Mouse (Mus musculus): ENCODE measurements around the gene Scrt2.

The Scrt2 gene

DNA sequence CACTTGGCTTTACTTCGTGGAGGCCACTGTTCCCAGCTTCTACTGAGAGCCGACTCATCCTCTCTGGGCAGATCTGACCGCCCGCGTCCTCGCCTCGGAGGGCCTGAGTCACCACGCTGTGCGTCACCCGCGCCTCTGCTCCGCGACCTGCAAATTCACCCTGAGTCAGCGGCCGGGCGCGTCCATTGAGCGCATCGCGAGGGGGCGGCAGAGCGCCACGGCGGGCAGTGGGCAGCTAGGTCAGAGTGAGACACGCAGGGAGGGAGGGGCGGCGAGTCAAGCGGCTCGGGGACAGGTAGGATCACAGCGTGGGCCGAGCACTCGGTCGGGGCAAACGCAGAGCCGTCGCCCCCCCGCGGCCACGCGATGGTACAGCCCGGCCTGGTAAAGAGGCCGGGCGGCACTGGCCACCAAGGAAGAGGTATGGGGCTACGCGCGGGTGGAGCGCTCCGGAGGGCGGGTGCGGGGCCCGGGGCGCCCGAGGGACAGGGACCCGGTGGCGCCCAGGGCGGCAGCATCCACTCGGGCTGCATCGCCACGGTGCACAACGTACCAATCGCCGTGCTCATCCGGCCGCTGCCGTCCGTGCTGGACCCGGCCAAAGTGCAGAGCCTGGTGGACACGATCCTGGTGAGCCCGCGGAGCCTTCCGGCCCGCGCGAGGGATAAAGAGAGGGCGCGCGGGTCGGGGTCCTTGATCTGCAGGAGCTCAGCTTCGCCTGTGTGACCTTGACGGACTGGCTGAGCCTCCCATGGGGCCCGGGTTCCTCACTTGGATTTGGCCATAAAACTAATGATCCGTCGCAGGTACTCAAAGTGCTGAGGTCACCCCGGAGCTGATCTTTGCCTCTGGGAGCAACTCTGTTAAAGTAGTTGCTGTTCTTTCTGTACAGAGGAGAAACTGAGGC is 24.2 kb downstream of the Scrt2 start, which contains the start of gene Srxn1:
Srxn1 (plus strand) TSS at position 199 of the 907 bp plus-strand sequence.
- peak; percentile 78 for DNase-seq (ENCODE audit: low spot score)

DNA sequence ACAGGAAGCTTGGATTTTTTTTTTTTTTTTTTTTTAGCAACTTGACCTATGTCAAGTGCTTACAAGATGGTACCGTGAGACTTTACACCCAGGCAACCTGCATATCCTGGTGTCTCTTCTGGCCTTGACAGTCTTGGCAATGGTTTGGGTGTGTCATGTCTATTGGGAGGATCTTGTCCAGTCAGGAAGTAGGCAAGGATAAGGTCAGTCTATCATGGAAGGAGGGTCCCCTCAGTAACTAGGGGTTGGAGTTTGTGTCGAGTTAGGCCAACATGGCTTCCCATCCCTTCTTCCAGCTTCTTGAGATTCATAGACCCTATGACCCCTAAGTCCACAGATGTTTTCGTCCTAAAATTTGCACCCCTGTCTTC is 24.9 kb downstream of the Scrt2 start:
- DNase-seq (ENCODE audit: low spot score): no peak

DNA sequence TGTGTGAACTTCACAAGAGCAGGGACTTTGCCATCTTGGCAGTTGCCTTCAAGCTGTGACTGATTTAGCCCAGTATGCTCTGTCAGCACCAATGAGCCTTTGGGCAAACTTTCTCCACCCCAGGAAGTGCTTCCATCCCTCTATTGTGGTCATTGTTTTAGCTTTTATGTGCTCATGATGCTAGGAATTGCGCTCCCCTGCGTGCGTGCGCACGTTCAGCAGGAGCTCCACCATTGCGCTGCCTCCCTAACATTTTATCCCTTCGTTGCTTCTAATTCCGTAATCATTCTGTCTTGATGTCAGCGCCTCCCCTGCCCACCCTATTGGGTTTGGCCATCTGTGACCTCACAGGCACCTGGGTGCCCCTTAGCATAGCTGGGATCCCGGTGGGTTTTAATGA is 25.3 kb downstream of the Scrt2 start:
- no peak for DNase-seq (ENCODE audit: low spot score)

DNA sequence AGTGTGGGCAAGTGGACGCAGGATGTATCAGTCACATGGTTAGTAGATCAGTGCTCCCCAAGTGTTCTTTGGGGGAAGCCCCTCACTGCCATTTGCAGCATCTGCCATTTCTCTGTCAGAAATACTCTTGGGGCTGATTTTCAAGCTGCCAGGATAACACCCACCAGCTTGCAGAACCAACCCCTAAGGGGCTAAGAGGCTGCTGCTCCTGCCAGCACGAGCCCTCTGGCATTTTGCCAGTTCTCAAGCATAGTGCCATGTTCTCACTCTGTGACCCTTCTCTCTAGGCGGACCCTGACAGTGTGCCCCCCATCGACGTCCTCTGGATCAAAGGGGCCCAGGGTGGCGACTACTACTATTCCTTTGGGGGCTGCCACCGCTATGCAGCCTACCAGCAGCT is 27.4 kb downstream of the Scrt2 start:
- DNase-seq (ENCODE audit: low spot score): no peak

DNA sequence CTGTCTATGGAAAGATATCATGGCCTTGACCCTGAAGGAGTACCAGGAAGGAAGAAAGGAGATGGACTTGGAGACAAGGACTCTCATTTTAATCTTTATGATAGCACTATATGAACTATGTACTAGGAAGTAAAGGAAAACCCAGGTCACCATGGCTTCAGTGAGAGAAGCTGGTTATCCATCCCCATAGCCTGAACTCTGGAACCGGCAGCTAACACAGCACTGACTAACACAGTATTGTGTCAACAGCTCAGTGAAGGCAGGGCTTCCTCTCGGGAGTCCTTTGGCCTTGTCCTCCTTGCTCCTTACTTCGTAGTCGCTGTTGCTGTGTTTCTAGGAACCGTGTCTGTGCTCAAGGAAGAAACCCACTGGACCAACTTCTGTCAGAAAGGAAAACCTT is 28.1 kb downstream of the Scrt2 start:
- no peak for DNase-seq (ENCODE audit: low spot score)

DNA sequence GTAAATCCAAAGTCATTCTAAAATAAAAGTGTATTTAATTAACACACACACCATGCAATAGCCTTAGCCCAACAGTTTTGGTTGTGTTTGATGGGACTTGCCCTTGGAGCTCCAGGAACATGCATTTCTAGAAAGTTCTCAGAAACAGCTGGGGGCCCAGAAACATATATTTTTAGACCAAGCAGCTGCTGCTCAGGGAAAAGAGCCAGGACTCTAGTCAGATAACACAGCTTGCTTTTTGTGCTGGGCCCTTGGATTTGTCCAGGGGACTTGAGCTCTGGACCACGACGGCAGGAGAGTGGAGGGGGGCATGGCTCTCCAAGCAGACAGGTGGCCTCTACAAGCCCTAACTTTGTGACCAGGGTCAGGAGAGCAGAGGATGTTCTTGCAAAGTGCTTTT is 30.0 kb downstream of the Scrt2 start:
- no peak for DNase-seq (ENCODE audit: low spot score)

DNA sequence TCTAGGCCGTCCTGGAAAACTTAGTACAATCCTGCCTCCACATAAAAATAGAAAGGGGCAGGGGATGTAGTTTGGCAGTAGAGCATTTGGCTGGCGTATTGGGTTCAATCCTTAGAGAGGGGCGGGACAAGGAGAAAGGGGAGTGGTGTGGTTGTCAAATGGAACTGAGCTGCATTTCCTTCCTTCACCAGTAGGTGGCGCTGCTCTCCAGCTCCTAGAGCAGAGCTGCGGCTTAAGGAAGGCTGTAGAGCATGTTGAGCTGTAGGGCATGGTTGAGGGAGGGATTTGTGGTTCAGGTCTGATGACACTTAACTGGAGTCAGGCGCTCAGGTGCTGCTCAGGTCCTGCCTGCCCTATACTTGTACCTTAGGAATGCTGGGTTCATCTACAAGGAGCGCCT is 30.6 kb downstream of the Scrt2 start:
- peak; percentile 85 for DNase-seq (ENCODE audit: low spot score)

DNA sequence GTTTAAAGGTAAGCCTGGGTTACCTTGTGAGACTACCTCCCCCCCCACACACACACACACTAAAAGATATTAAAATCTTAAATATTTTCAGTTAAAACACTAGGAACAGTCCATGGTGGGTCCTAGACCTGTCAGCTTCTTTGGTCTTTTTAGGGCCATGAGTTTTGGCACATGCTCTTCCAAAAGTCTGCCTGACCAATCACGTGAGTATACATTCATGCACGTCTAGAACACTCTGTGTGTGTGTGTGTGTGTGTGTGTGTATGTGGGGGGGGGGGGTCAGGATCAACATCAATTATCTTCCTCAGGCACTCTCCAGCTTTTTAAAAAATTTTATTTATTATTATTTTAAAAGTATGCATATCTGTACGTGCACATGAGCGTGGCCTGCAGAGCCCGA is 31.2 kb downstream of the Scrt2 start:
- DNase-seq (ENCODE audit: low spot score): no peak

DNA sequence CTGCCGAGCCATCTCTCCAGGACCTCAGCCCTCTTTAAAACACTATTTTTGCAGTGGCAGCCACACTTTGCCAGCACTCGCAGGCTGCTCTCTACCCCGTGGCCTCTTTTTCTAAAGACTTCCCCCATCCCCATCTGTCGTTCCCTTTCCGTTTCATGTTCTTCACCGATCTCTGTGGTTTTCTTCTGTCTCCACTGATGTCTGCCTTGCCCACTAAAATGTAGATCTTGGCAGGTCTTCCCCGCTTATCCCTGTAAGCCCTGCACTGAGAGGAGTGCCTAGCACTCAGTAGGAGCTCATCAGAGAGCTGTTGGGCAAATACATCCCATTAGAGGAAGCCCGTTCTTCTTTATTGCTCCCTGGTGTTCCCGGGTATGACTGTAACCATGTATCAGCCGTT is 31.6 kb downstream of the Scrt2 start:
- no peak for DNase-seq (ENCODE audit: low spot score)

DNA sequence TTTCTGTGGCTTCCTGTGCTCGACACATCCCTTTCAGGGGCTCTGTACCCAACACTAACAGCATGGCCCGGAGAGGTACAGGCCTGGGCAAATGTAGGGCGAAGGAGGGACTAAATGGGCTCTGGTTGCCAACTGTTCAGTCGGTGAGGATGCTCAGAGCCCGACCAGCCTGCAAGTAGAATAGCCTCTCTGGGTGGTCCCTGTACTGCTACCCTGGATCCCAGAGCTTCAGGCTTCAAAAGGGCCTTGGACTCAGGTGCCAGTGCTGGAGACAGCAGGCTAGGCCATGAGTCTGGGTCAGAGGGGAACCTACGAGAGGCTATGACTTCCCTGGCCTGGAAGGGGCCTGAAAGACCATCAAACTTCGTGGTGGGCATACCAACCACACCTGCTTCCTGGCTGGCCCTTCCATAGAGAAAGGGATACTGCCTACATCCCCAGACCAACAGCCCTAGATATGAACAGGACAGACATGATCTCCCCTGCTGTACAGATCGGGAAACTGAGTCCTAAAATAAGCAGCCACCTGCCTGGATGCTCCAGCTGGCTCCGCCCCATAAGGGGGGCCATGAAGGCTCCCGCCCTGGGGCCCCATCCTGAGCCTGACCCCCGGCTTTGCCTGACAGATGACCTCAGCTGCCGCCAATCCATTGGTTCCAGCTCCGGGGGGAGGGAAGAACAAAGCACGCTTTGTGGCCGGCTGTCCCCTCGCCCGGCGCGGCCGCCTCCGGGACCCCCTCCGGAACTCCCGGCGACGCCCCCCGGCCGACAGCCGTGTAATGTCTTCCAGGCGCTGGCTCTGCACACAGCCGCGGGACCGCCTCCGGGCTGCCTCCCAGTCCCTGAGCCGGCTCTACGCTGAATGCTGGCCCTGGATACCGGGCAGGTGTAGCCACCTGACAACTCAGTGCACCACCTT is 33.0 kb downstream of the Scrt2 start:
- no peak for DNase-seq (ENCODE audit: low spot score)

DNA sequence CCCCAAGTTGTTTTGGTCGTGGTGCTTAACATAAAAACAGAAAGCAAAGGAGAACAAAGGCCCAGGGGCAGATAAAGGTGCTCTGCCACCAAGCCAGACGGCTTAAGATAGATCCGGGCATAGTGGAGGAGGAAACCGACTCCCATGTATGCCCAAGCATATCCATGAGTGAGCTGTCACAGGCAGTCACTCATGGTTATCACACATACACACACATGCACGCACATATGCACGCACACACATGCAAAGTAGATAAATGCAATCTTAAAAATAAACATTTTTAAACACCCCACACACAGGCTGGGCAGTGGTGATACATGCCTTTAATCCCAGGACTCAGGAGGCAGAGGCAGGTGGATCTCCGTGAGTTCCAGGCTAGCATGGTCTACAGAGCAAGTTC is 36.4 kb downstream of the Scrt2 start:
- no peak for DNase-seq (ENCODE audit: low spot score)

DNA sequence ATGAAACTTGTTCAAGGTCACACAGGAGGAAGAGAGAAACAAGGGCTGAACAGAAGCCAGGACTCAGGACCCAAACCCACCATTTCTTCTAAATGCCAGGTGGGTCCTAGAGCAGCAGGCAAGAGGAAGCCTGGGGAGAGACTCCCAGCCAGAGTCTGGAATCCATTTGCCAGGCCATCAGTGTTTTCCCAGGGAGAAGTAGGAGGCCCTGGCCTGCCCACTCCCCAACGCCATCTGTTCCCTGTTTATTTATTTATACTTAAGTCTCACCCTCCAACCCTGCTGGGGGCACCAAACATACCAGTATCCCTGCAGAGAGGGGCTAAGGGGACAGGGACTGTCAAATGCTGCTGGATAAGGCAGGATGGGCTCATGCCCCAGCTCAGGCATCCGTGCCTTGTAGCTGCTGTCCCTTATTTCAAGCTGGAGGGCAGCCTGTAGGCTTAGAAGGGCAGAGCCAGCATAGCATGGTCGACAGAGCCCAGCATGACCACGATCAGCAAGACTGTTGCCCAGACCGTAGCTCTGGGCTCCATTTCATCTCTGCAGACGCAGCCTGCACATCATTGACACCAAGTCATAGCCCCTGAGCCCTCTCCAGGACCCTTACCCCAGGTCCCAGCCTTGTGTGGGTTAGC is 38.0 kb downstream of the Scrt2 start:
- no peak for DNase-seq (ENCODE audit: low spot score)

DNA sequence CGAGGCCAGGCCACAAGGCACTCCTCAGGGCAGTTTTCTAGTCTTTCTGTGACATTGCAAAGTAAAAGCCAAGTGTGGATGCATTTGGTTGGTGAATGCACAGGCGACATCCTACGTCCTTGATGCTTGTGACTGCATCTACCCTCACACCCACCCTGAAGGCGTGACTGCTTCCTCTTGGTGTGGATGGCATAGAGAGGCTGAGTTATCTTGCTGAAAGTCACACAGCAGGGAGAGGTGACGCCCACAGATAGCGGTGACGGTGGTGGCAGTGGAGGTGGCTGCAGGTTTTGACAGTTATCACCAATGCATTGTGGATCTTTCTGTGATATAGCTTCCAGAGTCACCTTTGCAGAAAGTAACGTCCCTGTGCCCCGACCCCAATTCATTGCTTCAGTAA is 41.6 kb downstream of the Scrt2 start:
- no peak for DNase-seq (ENCODE audit: low spot score)

DNA sequence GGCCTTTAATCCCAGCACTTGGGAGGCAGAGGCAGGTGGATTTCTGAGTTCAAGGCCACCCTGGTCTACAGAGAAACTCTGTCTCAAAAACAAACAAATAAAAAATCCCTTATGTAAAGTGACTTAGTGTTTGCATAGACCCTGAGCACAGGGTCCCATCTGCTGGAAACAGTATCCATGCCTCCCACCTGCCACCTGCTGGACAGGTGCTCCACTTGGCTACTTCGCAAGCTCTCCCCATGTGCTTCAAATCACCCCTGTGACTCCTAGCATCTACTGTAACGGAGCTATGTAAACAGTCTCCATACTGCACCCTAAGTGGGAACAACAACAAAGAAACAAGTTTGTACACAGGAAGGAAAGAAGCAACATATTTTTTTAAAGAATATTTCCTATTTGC is 47.3 kb downstream of the Scrt2 start:
- peak; percentile 44 for DNase-seq (ENCODE audit: low spot score)

DNA sequence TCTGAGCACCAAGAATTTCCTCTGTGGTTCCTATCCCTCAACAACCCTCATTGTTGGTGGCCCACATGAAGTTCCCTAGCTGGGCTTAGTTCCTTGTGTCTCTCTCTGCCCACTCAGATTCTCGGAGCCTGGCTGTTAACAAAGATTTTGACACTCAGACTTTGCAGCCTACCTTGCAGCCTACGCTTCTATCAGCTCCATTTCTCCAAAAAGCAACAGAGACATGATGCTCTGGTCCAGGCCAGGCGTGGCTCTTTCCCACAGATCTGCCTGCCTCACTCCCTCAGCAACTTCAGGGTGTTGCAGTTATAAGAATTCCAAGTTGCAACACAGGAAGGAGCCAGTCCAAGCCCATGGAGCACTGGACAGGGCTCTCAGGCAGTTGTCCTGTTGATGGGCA is 48.4 kb downstream of the Scrt2 start:
- DNase-seq (ENCODE audit: low spot score): no peak

DNA sequence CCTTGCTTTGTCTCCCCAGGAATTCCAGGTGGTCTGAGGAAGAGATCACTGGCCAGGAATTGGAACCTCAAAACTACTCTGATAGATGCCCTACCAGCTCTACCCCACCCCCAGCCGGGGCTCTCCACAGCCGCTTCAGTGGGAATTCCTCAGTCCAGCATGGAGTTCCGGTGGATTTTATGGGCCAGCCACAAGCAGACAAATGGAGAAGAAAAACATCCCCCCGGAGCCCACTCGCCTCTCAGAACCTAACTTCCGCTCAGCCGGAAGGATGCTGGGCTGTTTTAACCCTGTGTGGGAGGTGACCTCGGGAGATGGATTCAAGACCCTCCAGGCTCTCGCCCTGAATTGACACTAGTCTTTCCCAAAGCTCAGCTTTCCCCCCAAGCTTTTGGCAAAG is 50.7 kb downstream of the Scrt2 start:
- no peak for DNase-seq (ENCODE audit: low spot score)

DNA sequence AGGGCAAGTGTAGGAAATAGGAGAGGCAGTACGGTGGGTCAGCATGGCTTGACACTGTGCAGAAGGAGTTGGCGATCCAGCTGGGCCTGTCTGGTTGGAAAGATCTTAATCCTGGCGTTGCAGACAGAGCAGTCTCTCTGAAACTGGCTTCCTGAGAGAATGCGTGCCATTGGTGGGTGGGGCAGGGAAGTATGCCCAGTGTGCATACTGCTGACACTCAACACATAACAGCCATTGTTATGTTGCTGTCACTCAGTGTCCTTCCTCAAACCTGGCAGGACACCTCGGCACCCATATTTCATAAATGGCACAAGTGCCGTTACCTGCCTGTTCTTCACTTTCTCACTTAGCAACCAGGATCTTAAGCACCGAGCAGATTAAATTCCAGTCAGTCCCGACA is 51.4 kb downstream of the Scrt2 start:
- DNase-seq (ENCODE audit: low spot score): no peak

DNA sequence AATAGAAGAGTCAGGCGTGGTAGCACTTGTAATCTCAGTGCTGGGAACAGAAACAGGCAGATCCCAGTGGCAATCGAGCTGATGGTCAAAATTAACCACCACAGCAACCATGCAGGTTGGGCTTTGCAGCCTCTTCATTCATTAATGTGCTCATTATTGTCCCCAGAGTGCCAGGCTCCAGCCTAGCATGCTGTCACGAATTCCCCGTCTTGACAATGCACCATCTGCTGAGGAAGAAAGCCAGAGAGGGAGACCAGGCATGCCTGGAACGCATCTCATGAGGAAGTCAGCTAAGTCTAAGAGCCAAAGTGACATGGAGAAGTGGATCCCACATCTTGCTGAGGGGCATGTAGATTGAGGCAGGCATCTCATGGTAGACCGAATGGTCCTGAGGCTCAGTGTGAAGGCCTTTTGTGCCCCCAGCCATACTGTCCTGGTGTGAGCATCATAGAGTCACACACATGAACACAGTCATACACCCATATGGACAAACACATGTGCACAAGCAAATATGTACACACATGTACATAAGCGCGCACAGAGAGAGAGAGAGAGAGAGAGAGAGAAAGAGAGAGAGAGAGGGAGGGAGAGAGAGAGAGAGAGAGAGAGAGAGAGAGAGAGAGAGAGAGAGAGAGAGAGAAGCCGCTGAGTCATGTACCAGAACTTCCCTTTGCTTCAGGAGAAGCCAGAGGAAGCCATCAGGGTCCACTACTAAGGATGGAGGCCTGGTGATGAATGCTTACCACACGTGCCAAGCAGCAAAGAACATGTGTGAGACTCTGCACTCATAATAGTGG is 58.1 kb downstream of the Scrt2 start:
- DNase-seq (ENCODE audit: low spot score): no peak

DNA sequence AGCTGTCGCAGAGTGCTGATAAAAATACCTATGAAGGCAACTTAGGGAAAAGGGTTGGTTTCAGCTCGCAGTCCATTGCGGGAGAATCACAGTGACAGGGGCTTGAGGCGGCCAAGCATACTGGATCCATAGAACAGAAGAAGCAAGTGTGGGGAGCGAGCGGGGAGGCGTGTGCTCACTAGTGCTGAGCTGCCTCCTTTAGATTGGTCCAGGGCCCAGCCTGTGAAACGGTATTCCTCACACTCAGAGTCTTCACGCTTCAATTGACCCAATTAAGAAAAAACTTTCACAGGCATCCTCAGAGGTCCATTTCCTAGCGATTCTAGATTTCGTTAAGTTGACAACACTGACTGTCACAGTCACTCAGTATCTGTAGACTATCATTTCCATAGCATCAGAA is 59.6 kb downstream of the Scrt2 start:
- no peak for DNase-seq (ENCODE audit: low spot score)

DNA sequence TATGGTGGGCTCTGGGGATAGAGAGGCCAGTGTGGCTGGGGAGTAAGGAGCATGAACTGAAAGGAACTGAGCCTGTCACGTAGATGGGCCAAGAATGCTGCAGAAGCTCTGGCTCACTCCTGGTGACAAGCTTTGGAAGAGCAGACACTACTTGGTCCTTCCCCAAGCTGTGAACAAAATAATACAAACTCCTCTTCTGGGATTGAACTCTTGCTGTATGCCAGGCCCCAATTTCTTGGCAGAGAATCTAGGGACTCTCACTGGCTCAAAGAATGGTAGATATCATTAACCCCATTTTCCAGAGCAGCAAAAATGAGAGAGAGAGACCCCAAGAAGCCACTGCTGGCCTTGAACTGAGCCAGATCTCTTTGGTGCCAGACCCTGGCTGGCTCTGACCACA is 60.2 kb downstream of the Scrt2 start:
- no peak for DNase-seq (ENCODE audit: low spot score)

DNA sequence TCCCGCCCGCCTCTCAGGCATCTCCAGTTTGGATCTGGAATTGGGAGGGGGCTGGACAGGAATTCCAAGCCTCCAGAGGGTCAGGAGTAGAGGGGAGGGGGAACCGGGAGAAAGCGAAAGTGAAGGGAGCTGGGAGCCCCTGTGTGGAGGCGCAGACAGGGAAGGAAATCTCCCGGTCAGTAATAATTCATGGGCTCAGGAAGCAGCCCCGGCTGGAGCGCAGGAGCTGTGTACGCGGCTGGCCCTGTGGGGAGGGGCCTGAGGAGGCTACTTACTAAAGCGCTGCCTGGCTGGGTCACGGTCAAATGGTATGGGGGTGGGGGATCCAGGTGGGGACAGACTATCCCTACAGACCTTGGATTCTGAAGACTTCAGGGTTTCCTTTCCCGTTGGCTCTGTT is 60.7 kb downstream of the Scrt2 start:
- DNase-seq (ENCODE audit: low spot score): no peak

DNA sequence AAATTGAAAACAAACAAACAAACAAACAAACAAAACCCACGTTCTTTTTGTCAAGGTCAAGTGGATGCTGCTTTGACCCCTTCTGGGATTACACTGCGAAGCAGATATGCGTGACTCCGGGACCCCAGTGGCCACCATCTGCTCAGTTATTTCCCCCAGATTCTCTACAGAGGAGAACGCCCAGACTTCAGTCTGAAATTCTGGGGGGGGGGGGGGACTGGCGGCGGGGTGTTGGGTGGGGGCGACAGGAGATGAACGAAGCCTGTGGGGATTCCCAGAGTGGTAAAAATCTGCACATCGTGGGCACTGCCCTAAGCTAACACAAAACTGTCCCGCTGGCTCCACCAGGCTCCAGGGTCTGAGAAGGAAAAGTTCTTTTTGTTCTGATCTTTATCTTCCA is 61.2 kb downstream of the Scrt2 start:
- no peak for DNase-seq (ENCODE audit: low spot score)

Data from testis, postnatal 14 days (tissue).